Mouse (Mus musculus): Measurements from ENCODE around the gene Myo9a. TPM values are rescaled to one million over a fixed set of nuclear protein-coding genes. Genes with fewer than 3 reads are reported as not detected.
"Not testable (repeated sequence)": the region's sequence is repeated elsewhere in the genome, so short reads cannot be mapped to it uniquely, and the experiment has no call there.

Myo9a gene
- polyA plus RNA-seq, 3 experiments from 2014 or later: 19.0 to 60.9 (median 50.9) TPM

DNA sequence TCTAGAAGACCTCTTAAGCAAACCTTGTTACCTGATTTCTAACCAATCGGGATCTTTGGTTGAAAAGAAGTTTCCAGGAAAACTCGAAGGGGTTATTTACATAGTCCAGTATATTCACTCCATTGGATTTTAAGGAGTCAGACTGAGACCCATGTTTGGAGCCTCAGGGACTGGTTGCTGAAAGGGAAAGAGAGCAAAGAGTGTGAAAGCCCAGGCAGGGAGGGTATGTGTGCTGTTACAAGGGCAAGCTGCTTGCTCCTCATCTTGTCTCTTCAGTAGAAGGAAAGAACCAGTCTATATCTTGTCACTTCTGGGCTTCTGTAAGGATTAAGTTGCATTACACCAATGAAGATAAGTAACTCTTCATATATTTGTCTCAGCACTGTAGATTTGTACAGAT lies 1.3 kb downstream of the Myo9a start:
- no peak for ATAC-seq

DNA sequence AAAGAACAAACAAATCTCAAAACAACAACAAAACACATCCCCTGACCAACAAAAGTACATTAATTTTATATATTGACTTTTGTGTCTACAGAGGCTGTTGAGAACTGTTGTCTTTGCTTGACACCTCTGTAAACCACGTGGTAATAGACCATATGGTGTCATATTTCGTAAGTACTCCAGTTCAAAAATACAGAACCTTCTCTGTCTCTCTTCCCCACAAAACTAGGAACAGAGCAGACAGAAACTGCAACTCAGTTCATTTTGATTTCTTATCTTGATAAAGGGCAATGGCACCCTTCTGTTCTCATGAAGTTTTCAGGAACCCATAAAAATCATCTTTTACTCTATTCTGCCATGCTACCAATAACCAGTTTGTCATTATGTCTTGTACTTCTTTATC lies 4.5 kb downstream of the Myo9a start:
- ATAC-seq: no peak

DNA sequence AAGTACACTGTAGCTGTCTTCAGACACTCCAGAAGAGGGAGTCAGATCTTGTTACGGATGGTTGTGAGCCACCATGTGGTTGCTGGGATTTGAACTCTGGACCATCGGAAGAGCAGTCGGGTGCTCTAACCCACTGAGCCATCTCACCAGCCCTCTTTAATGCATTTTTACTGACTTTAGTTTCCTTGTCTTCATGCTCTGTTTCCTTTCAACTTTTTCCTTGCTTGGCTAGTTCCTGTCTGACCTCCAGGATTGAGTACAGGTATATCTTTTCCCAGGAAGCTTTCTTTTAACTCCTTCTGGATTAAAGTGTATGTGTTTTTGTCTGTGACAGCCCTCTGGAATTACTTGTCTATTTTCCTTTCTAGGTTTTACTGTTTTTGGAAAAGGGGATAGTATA lies 6.3 kb downstream of the Myo9a start:
- not testable (repeated sequence) for ATAC-seq

DNA sequence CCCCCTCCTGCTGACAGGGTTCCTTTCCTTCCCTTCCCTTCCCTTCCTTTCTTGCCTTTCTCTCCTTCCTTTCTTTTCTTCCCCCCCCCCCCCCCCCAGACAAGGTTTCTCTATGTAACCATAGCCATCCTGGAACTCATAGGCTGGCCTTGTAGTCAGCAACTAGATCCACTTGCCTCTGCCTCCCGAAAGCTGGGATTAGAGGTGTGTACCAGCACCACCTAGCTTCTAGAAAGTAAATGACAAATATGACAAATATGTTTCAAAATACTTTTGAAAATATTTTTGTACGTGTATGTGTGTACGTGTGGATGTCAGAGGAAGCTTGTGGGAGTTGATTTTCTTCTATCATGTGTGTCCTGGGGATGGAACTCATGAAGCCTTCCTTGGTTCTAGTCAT lies 9.8 kb downstream of the Myo9a start:
- no peak for ATAC-seq

DNA sequence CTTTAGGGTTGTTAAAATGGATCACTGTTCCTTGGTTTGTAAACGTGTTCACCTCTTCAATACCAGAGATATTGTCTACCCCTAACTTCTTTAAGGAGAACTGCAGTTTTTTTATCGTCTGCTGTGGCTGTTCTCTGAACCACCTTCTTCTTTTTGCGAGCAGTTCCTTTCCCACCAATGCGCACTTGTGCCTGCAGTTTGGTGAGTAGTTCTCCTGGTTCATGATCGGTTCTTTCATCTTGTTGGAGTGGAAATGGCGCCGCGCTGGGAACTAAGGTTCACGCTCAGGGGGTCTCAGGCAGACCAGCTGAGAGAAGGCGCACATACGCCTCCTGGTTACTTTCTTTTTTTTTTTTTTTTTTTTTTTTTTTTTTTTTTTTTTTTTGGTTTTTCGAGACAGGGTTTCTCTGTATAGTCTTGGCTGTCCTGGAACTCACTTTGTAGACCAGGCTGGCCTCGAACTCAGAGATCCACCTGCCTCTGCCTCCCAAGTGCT lies 16.3 kb downstream of the Myo9a start:
- ATAC-seq: not testable (repeated sequence)

DNA sequence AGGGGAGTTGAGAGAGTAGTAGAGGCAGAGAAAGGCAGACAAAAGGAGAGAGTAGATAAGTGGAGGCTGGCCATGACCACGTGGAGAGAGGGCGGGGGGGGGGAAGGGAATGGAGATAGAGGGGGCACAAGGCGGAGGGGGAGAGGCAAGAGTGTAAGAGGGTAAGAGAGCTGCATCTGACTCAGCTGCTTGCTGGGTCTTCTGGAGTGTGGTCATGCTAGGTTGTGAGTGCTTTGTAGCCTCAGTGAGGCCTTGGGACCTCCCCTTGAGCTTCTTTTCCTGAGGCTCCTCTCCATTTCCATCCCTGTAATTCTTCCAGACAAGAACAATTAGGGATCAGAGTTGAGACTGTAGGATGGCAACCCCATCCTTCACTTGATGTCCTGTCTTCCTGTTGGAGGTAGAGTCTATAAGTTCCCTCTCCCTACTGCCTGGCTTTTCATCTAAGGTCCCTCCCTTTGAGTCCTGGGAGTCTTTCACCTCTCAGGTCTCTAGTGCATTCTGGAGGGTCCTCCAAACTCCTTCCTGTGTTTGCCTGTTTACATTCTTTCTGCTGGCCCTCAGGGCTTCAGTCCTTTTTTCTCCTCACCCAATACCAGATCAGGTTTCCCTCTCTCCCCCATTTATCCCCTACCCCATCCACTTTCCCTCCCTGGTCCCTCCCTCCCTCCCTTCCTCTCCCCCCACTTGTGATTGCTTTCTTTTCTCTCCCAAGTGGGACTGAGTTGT lies 55.5 kb downstream of the Myo9a start:
- not testable (repeated sequence) for ATAC-seq

DNA sequence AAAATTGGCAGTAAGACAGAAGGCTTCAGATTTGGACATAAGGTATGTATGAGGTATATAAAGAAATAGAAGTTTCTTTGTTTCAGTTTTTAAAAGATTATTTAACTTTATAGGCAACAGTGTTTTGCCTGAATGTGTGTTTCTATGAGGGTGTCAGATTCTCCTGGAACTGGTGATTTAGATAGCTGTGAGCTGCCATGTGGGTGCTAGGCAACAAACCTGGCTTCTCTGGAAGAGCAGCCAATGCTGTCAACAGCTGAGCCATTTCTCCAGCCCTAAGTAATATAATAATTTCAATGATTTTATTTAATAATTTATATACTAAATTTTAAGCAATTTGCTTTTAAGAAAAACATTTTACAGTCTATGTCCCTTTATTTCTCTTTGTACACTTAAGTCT lies 133.9 kb downstream of the Myo9a start:
- no peak for ATAC-seq

DNA sequence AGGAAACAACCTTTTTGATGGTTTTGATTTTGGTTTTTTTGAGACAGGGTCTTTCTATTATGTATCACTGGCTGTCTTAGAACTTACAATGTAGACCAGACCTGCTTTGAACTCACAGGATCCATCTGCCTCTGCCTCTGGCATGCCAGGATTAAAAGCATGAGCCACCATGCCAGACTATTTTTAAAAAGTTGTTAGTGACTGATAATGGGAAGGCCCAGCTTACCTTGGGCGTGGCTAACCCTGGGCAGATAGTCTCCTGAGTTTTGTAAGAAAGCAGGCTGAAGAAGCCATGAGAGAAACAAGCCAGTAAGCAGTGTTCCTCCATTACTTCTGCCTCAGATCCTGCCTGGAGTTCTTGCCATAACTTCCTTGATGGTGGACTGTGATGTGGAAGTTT lies 152.7 kb downstream of the Myo9a start:
- no peak for ATAC-seq

DNA sequence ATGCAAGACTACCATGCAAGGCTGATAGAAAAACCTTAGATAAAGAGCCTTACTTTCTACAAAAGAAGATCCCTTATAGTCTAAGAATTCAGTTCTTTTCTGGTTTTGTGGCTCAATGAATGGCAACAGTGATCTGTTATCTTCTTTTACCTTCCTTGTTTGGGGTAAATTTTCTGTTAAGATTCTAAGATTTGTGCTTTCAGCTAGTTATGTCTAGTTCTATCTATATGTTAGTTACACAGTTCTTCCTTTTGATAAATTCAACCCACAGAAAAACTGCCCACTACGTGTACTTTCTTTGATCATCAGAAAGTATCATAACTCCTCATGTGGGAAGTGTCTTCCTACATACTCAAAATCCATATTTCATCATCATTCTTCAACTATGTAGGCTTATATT lies 164.1 kb downstream of the Myo9a start:
- no peak for ATAC-seq

DNA sequence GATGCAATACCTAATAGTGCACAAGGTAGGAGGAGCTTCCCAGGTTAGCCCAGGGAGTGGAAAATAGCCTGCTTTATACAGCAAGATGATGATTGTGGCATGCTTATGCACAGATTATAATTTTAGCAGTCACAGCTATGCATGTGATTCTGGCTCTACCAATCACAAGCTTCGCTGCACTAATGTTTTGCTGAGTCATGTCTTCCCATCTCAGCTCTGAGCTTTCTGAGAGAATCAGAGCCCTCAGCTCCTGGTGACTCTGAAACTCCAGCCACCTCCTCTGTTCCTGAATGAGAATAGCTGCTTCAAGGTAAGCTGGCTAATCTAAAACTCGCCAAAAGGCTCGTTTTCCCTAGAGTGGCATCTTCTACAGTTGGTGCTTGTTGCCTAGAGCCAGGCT lies 179.6 kb downstream of the Myo9a start:
- ATAC-seq: no peak

DNA sequence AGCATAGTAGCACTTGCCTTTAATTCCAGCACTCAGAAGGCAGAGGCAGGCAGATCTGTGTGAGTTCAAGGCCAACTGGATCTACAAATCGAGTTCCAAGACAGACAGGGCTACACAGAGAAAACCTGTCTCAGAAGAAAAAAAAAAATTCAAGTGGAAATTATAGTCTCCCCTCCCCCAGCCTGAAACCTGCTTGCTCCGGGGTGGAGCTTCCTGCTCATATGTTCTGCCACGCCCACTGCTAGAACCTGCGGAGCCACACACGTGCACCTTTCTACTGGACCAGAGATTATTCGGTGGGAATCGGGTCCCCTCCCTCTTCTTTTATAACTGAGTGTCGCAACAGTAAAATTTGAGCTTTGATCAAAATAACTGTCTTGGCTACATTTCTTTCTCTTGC lies 185.2 kb downstream of the Myo9a start:
- not testable (repeated sequence) for ATAC-seq

DNA sequence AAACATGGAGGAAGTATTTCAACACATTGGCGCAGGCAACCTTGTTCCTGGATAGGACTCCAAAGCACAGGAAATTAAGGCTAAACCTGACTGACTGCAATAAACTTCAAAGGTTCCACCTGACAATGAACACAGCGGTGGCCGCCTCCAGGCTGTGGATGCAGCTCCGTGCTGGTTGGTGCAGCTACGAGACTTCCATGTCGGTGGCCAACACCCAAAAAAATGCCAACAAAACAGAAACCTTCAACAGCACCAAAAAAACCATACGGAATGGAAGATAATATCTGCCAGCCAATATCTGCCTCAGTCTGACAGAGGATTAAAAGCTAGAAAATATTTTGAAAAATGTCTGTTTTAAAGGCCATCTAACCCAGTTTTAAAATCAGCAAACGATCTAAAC lies 187.8 kb downstream of the Myo9a start:
- no peak for ATAC-seq

DNA sequence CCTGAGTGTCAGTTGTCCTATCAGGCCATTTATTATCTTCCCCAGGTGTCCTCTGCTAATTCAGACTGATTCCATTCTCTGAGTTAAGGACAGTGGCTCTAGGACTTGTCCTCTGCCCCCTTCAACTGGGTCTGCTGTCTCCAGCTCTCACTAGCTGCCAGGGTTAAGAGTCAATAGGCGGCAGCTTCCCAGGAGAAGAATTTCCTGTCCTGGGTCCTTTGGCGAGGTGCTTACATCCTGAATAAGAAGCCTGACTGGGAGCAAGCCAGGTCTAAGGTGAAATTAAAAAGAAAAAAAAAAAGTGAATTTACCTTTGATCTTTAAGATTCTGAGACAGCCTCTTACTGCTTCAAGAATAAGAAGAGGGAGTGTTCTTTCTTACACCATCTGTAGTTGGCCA lies 189.0 kb downstream of the Myo9a start:
- ATAC-seq: no peak

DNA sequence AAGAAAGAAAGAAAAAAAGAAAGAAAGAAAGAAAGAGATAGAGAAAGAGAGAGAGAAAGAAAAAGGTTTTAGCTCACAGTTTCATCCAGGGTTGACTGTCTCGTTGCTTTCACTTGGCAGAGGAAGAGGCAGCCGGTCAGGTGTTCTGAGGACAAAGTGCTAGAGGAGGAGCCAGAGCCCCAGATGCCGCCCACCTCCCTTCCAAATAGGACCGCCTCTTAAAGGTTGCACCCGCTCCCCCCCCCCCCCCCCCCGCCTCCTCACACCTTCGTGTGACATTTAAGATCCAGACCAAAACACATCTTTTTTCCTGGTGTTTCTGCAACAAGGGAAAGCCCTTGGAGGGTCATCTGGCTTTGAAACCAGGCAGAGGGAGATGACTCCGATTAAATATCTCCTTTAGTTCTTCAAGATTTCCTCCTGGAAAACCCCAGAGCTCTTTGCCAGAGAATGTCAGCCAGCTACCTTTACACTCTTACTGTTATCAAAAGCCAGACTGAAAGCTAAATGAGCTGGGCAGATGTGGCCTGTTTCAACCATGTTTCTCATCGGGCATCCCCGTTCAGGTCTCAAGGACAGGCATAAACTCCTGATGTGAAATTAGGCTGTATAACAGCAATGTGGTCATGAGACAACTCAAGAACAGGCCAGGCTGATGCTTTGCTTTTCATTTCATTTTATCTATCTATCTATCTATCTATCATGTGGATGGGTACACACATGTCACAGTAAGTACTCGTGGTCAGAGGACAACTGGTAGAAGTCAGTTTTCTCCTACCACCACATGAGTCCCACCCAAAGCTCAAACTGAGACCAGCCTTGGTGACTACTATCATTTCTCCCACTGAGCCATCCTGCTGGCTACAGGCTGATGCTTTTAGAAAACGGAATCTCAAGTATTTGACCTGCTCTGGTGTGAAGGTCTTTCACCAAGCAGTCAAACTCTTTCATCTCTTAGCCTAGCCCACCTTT lies 190.5 kb downstream of the Myo9a start:
- peak; percentile 44 for ATAC-seq

DNA sequence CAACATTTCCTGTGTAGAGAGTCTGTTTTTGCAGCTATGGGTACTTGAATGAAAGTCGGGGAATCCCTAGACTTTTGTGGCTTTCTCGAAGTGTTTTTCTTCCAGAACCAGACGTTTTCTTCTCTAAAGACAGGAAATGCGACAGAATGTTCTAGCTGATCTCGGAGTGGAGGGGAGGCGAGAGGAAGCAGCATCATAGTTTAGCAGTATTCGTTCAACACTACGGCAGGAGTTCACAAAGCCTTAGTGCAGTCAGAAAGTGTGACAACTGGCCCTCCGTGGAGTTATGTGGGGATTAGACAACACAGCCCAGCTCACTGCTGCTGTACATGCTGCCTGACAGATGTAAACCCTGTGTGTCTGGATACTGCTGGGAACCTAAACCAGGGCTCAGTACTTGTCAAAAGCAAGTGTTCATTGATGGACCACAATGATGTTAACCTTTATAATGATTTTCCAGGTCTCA lies 191.2 kb downstream of the Myo9a start:
- peak; percentile 81 for ATAC-seq

DNA sequence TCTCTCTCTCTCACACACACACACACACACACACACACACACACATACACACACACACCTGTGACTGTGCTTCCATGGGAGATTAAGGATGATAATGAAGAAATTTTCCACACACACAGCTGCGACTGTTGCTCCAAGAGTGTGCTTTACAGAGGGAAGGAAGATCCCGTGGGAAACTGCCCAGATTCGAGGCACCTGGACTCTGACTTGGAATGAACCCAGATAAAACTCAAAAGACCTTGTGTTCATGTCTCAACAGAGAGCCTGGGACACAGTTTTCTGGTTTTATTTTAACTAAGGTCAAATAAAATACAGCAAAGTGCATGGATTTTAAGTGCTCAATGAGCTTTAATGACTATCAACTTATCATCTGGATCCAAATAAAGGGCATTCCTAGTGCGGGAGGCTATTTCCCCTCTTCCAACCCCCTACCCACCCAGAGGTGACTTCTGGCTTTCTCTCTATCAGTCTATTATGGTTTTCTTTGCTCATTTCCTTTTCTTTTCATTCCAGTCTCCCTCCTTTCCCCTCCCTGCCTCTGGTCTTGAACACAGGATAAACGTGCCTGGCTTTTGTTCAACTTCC lies 191.9 kb downstream of the Myo9a start:
- no peak for ATAC-seq

DNA sequence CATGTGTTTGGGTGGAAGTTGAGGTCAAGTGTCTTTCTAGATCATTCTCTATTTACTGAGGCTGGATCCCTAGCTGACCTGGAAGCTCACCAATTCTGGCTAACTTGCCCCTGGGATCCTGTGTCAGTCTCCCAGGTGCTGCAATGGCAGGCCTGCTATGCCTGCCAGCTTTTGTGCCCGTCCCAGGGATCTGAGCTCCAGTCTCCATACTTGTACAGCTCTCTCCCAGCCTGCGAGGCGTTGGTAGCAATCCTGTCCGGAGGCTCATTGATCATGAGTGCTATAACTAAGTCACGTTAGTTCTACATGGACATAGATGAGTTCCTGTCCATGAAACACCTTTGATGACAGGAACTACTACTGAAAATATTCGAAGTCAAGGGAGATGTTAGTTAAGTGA lies 193.1 kb downstream of the Myo9a start:
- ATAC-seq: no peak

DNA sequence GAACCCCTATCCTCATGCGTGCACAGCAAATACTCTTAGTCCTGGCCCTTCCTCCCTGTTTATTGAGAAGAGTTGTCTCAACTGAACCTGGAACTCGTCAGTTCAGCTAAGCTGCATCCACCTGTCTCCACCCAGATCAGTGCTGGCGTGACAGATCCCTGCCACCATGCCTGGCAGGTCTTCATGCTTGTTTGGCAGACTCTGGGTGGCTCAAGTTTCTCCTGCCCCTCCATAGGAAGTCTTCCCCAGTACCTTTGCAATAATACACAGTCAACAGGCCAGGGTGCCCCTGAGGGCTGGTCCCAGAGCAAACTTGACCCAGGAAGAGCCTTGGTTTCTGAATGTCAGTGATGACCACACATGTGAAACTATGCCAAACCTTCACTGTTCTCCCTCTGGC lies 194.5 kb downstream of the Myo9a start:
- ATAC-seq: no peak

DNA sequence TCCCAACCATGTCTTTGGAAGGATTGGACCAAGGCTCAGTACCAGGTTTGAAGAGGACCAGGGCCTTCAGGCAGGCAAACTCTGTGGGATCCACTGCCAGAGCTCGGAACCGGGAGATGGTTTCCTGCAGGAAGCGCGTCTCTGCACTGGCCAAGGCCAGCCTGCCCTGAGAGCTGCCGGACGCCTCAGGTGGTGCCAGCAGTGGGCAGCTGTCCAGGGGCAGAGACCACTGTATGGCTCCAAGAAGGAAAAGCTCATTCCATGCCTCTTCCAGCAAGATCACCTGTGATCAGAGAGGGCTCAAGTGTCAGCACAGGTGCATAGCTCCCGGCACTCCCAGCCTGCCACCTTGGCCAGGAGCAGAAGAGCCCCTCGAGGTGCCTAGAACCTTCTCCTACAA lies 196.6 kb downstream of the Myo9a start:
- ATAC-seq: no peak

DNA sequence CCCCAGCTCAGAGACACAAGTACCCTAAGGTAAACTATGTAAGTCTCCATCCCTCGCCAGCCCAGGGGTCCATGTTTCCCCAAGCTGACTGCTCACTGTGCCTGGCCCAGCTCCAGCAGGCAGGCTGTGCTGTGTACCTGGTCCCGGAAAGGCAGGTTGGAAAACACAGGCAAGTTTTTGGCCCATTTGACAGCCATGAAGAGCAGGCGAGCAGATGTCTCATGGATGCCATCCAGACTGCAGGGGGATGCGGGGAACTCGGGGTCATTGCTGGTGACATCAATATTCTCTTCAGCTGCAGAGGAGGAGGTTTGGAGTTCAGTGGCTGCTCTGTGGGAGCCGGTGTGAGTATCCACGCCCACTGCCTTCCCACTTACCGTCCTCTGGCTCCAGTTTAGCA lies 197.5 kb downstream of the Myo9a start:
- ATAC-seq: no peak

DNA sequence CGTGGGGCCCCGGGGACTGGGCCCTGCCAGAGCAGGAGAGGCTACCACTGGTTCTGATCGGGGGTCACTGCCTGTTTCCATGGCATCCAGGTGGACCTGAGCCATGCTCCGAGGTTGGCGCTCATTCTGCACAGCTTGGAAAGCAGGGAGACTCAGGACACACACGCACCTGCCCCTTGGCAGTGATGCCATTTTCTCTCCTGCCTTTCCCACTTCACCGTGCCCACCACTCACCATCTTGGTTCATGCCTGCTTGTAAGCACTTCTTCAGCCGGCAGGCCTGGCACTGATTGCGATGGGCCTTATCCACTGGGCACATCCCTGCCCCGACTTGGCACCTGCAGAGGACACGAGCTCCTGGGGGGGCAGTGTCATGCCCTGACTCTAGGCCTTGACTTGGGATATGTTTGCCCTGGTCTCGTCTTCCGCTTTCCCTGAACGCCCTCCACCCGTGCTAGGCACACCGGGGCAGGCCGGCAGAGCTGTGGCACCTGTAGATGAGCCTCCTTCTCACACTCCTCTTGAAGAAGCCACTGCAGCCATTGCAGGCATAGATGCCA lies 198.1 kb downstream of the Myo9a start:
- no peak for ATAC-seq

DNA sequence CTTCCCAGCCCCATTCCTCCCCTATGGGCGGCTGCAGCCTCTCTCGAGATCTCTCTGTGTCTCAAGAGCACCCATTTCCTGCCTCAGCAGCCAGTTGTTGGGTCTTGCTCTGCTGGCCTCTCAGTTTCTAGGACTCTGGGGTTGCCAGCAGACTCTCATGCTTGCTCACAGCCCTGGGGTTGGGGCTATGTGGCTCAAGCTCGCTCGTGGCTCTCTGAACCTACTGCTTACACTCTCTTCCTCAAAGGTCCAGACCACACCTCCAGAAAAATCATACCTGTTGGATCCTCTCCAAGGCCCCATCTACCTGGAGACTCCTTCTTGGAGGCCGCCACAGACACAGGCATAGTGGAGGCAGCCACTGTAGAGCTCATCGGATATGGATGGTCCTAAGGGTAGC lies 198.8 kb downstream of the Myo9a start:
- ATAC-seq: no peak

DNA sequence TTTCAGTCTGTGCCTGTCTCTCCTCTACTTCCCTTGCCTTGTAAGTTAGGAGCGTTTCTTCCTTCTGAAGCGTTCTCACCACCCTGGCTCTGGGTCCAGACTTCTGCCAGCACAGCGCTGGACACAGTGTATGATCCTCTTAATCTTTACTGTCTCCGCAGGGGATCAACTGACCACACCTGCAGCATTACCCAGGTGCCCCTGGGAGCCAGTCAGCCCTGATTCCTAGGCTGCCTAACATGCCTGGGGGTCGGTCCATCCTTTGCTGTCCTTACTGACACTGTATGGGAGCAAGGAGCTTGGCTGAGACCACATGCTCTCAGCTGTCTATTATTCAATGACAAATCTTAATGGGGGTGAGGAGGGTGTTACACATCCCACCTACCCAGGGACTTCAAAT lies 199.3 kb downstream of the Myo9a start:
- ATAC-seq: no peak
